Mouse (Mus musculus) testis, adult 2 months (tissue): Measurements from ENCODE around the gene Tph1. TPM values are rescaled to one million over a fixed set of nuclear protein-coding genes. Genes with fewer than 3 reads are reported as not detected.

Experiments
- H3K27ac ChIP-seq: fragments of 200-500 bp; 2 replicates; pipeline ENCODE4 v1.5.1; 2012; ENCODE audit warnings: low read depth, low read length; ENCODE audit not compliant: control insufficient read depth, insufficient read depth
- H3K27me3 ChIP-seq: fragments of 200-500 bp; 2 replicates; pipeline ENCODE4 v1.6.1; 2012; ENCODE audit warnings: mild to moderate bottlenecking, low read length, moderate library complexity; ENCODE audit not compliant: control insufficient read depth, insufficient read depth
- H3K36me3 ChIP-seq: fragments of 200-500 bp; 2 replicates; pipeline ENCODE4 v1.6.1; 2012; ENCODE audit warnings: mild to moderate bottlenecking, low read length; ENCODE audit not compliant: control insufficient read depth, insufficient read depth
- H3K4me1 ChIP-seq: fragments of 200-500 bp; 2 replicates; pipeline ENCODE4 v1.6.1; 2012; ENCODE audit warnings: low read length; ENCODE audit not compliant: control insufficient read depth, insufficient read depth
- H3K4me3 ChIP-seq: fragments of 200-500 bp; 2 replicates; pipeline ENCODE4 v1.5.1; 2012; ENCODE audit warnings: low read depth, mild to moderate bottlenecking, low read length, moderate library complexity, mixed read lengths; ENCODE audit not compliant: control insufficient read depth
- CTCF ChIP-seq: fragments of 200-500 bp; IDR thresholded peaks from 2 replicates; pipeline ENCODE4 v1.5.1; 2012; ENCODE audit warnings: low read depth, mild to moderate bottlenecking, inconsistent platforms, low read length, moderate library complexity; ENCODE audit not compliant: control insufficient read depth, insufficient read depth, insufficient replicate concordance
- POLR2A ChIP-seq: fragments of 200-500 bp; IDR thresholded peaks from 2 replicates; pipeline ENCODE4 v1.6.1; 2012; ENCODE audit warnings: low read depth, mild to moderate bottlenecking, inconsistent platforms, low read length, moderate library complexity; ENCODE audit not compliant: control insufficient read depth
- polyA plus RNA-seq: library from polyadenylated mRNA; depleted of rRNA; stranded (reverse); fragments of >200 nt; gene quantifications from 2 replicates; pipeline ENCODE4 v1.2.3, GENCODE M21; 2012; rRNA removed

Gene Tph1
- polyA plus RNA-seq, 1 experiment = not detected

DNA sequence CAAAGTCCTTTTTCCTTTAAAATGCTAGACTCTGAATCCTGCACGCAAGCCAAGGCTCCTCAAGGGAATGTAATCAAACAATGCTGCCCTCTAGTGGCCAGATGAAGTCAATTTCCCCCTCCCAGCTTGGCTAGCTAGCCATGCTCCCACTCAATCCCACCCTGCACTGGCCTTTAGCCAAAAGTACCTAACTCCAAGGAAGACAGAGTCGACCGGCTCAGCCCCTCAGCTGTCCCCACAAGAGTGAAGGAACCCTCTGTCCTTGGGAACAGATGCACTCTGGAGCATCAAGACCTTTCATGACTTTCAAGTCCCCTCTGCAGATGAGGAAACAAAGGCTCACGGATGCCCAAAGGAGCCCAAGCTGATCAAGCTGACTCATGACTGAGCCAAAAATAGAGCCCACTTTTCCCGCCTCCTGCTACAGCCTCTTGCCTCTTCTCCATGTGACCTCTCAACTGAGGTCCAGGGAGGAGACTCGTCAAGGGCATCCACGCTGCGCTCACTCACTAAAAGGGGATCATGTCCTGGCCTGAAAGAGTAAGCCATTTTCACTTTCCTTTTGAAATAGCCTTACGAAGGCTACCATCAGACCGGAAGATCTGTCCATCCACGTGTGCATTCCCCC, 64.8 kb downstream of the Tph1 start:
- H3K36me3 ChIP-seq = no peaks in the 10 kb centered on the region
- no peaks in the 10 kb centered on the region for H3K27me3 ChIP-seq
- no peak for TF ChIP-seq POLR2A
- TF ChIP-seq CTCF = peak; percentile 73; the same call in 1 of the 2 replicates
- no peak overlapping the region for H3K4me3 ChIP-seq
- no peak overlapping the region for H3K27ac ChIP-seq
- H3K4me1 ChIP-seq = peaks cover 5% of the 10 kb centered on the region; the same call in 1 of the 2 replicates

DNA sequence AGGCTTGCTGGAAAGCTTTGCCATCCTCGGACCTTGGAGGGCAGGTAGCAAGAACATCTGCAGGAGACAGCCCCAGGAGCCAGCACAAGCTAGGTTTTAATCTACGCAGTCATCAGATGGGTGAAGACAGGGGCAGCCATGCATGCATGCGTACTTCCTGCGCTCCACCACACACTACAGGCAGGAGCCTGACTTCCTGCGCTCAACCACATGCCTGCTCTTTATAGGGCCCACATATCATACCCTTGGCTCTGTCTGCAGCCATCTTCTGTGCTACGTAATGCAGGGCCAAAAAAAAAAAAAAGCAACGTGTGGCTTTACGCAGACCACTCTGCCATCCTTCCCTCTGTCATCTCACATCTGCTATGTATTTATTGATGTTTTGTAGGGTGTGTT, 65.3 kb downstream of the Tph1 start:
- TF ChIP-seq CTCF = no peak
- TF ChIP-seq POLR2A = no peak
- H3K4me1 ChIP-seq = peaks cover 5% of the 10 kb centered on the region; the same call in 1 of the 2 replicates
- no peaks in the 10 kb centered on the region for H3K27me3 ChIP-seq
- H3K4me3 ChIP-seq = no peak overlapping the region
- H3K27ac ChIP-seq = no peak overlapping the region
- no peaks in the 10 kb centered on the region for H3K36me3 ChIP-seq

- H3K27ac ChIP-seq = no peak overlapping the region
- H3K4me1 ChIP-seq = peaks cover 5% of the 10 kb centered on the region; the same call in 1 of the 2 replicates
- H3K36me3 ChIP-seq = no peaks in the 10 kb centered on the region
- TF ChIP-seq CTCF (peak; percentile 80; the same call in 1 of the 2 replicates), POLR2A (no peak)
- no peak overlapping the region for H3K4me3 ChIP-seq
- no peaks in the 10 kb centered on the region for H3K27me3 ChIP-seq
Observed at GRCm38 (mm10) chr7:46606391-46607030, 65.8 kb downstream of the Tph1 start.

DNA sequence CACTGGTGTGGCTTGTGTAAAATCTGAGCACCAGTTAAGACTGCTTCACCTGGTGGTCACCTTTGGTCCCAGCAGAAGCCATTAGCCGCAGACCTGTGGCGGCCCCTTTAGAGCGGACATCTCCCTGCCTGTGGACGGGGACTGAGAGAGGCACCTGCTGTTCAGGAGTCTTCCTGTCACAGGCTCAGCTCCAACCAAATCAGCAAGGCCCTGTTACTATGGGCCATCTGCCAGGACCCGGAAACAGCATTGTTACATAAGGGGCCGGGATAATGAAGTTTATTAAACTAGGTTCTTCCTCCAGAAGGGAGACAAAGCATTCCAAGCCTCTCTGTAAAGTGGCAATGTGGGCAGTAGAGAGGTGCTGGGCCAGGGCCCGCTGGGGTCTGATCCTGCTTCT, 69.3 kb downstream of the Tph1 start:
- Histone ChIP-seq H3K36me3 (no peaks in the 10 kb centered on the region), H3K4me3 (no peak overlapping the region), H3K4me1 (peaks cover 5% of the 10 kb centered on the region; the same call in 1 of the 2 replicates), H3K27ac (no peak overlapping the region), H3K27me3 (no peaks in the 10 kb centered on the region)
- TF ChIP-seq CTCF (no peak), POLR2A (no peak)

DNA sequence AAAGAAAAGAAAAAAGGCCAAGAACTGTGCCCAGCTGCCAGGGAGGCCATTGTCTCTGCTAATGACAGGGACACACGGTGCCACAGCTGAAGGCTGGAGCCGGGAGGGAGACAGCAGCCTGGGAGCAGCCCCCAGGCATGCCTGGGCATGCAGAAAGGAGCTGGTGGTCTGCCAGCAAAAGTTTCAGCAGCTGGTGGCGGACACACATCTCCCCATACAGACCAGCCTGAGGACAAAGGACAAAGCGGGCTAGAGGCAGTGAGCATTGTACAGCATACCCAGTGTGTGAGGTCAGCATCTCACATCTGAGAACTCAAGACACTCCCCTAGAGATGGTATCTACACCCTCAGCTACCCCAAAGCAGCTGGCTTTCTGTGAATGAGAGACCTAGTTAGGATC, 70.3 kb downstream of the Tph1 start:
- TF ChIP-seq CTCF = no peak
- no peak for TF ChIP-seq POLR2A

DNA sequence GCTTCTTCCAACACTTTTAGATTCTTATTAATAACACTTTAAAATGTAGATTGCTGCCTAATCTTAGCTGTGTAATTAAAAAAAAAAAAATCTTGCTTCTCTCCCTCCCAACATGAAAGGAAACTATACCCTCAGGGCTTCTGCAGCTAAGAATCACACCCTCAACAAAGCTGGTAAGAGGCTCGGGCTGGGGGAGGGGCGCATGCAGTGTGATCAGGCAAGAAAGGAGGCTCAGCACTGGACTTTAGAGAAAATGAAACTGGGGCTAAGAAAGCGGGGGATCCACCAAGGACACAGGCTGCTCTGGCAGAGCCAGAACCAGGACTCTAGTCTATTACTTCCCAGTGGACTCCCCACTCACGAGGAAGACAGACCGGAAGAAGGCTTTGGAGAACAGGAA, 71.2 kb downstream of the Tph1 start:
- no peaks in the 10 kb centered on the region for H3K36me3 ChIP-seq
- TF ChIP-seq CTCF (no peak), POLR2A (no peak)
- no peak overlapping the region for H3K27ac ChIP-seq
- no peaks in the 10 kb centered on the region for H3K27me3 ChIP-seq
- no peak overlapping the region for H3K4me3 ChIP-seq
- no peaks in the 10 kb centered on the region for H3K4me1 ChIP-seq

More for the DNA sequence above, 70.3 kb downstream of the Tph1 start:
- Histone ChIP-seq H3K27ac (no peak overlapping the region), H3K4me3 (no peak overlapping the region), H3K36me3 (no peaks in the 10 kb centered on the region), H3K4me1 (peaks cover 5% of the 10 kb centered on the region; the same call in 1 of the 2 replicates), H3K27me3 (no peaks in the 10 kb centered on the region)

GRCm38 (mm10) chr7:46597006-46597405, 75.3 kb downstream of the Tph1 start:
- no peaks in the 10 kb centered on the region for H3K4me1 ChIP-seq
- H3K36me3 ChIP-seq = no peaks in the 10 kb centered on the region
- no peak overlapping the region for H3K4me3 ChIP-seq
- no peak overlapping the region for H3K27ac ChIP-seq
- H3K27me3 ChIP-seq = no peaks in the 10 kb centered on the region
- TF ChIP-seq POLR2A = no peak

Other genes starting within 250 kb of the Tph1 start
- 6.8 and 7.7 TPM in 2 replicates for gene Sergef, start 32.7 kb downstream of the Tph1 start, polyA plus RNA-seq
- gene Saal1, start 38.1 kb upstream of the Tph1 start, polyA plus RNA-seq = 8.7 and 9.5 TPM in 2 replicates
- not detected in 2 replicates for gene Saa3, start 43.2 kb upstream of the Tph1 start, polyA plus RNA-seq
- 0.06 and 0.09 TPM in 2 replicates for gene Saa4, start 60.1 kb upstream of the Tph1 start, polyA plus RNA-seq
- gene Saa1, start 70.4 kb upstream of the Tph1 start, polyA plus RNA-seq = 1.2 and 1.8 TPM in 2 replicates
- not detected in 2 replicates for gene Saa2, start 79.3 kb upstream of the Tph1 start, polyA plus RNA-seq
- gene Hps5, start 123.5 kb upstream of the Tph1 start, polyA plus RNA-seq = 13.1 and 16.5 TPM in 2 replicates
- 32.3 and 32.7 TPM in 2 replicates for gene Gtf2h1, start 123.6 kb upstream of the Tph1 start, polyA plus RNA-seq
- gene Ldha, start 168.9 kb upstream of the Tph1 start, polyA plus RNA-seq = 979 and 1,018 TPM in 2 replicates
- gene Ldhc, start 188.7 kb upstream of the Tph1 start, polyA plus RNA-seq = 2,921 and 3,733 TPM in 2 replicates
- 38.3 and 45.7 TPM in 2 replicates for gene Tsg101, start 247.4 kb upstream of the Tph1 start, polyA plus RNA-seq